Mouse (Mus musculus): ENCODE data around the gene Camk2b. TPM values are rescaled to one million over a fixed set of nuclear protein-coding genes. Genes with fewer than 3 reads are reported as not detected.
"Not testable (repeated sequence)": the region's sequence is repeated elsewhere in the genome, so short reads cannot be mapped to it uniquely, and the experiment has no call there.

The Camk2b gene
- polyA plus RNA-seq, 1 experiment from 2014 or later = 119 TPM

DNA sequence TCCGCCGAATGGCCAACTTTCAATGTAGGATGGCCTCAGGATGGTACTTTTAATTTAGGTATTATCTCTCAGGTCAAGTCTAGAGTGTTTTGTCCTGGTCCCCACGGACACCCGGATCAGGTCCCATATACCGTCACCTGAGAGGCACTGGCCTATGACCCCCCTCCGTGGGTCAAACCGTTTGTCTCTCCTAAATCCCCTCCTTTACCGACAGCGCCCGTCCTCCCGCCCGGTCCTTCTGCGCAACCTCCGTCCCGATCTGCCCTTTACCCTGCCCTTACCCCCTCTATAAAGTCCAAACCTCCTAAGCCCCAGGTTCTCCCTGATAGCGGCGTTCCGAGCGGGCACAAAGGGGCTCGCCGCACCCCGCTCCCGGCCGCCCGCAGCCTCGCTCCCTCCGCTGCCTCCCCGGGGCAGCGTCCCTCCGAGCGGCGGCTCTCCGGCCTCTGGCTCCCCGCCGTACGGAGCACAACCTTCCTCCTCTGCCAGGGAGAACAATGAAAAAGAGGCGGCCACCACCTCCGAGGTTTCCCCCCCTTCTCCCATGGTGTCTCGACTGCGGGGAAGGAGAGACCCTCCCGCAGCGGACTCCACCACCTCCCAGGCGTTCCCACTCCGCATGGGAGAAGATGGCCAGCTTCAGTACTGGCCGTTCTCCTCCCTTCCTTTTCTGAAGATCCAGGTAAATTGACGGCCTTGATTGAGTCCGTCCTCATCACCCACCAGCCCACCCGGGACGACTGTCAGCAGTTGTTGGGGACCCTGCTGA, 59.0 kb downstream of the Camk2b start:
- ATAC-seq (replicated peaks) = peak; percentile 77

DNA sequence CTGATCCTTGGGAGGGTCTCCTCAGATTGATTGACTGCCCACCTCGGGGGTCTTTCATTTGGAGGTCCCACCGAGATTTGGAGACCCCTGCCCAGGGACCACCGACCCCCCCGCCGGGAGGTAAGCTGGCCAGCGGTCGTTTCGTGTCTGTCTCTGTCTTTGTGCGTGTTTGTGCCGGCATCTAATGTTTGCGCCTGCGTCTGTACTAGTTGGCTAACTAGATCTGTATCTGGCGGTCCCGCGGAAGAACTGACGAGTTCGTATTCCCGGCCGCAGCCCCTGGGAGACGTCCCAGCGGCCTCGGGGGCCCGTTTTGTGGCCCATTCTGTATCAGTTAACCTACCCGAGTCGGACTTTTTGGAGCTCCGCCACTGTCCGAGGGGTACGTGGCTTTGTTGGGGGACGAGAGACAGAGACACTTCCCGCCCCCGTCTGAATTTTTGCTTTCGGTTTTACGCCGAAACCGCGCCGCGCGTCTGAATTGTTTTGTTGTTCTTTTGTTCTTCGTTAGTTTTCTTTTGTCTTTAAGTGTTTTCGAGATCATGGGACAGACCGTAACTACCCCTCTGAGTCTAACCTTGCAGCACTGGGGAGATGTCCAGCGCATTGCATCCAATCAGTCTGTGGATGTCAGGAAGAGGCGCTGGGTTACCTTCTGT, 59.7 kb downstream of the Camk2b start:
- Histone ChIP-seq H3K4me3 (peak overlapping the region; percentile 45), H3K9ac (replicated peaks) (0 out of 2 replicates have a peak overlapping the region, but pooled peaks have one; percentile 44), H3K4me2 (replicated peaks) (peak overlapping the region; percentile 49)
- not testable (repeated sequence) for ATAC-seq (replicated peaks); H3K9me3 ChIP-seq; H3K27ac ChIP-seq (replicated peaks); H3K36me3 ChIP-seq; H3K4me1 ChIP-seq; H3K27me3 ChIP-seq
- 11% methylated on average over 43 of the region's 44 CpGs for WGBS

More for the DNA sequence above, 59.0 kb downstream of the Camk2b start:
- H3K4me2 ChIP-seq (replicated peaks) = peak overlapping the region; percentile 49
- WGBS = 7% methylated on average over 26 of the region's 49 CpGs
- not testable (repeated sequence) for H3K27me3 ChIP-seq; H3K27ac ChIP-seq (replicated peaks); H3K36me3 ChIP-seq; H3K9me3 ChIP-seq; H3K4me1 ChIP-seq
- peak overlapping the region; percentile 45 for H3K4me3 ChIP-seq
- H3K9ac ChIP-seq (replicated peaks) = peak overlapping the region; percentile 49

DNA sequence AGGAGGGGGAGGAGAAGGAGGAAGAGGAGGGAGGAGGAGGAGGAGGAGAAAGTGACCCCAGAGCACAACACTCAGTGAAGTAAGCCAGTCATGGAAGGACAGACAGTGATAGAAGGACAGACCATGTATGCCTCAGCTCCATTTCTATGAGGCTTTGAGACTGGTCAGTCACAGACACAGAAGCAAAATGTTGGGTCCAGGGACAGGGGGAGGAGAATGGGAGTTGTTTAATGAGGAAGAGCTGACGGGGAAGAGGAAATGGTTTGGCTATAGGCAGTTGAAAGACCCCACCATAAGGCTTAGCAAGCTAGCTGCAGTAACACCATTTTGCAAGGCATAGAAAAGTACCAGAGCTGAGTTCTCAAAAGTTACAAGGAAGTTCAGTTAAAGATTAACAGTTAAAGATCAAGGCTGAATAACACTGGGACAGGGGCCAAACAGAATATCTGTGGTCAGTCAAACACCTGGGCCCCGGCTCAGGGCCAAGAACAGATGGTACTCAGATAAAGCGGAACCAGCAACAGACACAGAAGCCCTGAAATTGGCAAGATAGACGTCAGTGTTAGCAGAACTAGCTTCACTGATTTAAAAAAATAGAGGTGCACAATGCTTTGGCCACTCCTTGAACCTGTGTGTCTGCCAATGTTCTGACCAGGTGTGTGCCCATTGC, 60.7 kb downstream of the Camk2b start:
- H3K27ac ChIP-seq (replicated peaks); H3K4me3 ChIP-seq; H3K27me3 ChIP-seq; H3K9me3 ChIP-seq; ATAC-seq (replicated peaks); H3K36me3 ChIP-seq; H3K9ac ChIP-seq (replicated peaks); H3K4me2 ChIP-seq (replicated peaks): not testable (repeated sequence)
- WGBS = 41% methylated on average over 1 of the region's 4 CpGs
- H3K4me1 ChIP-seq = peaks cover 13% of the 10 kb centered on the region

DNA sequence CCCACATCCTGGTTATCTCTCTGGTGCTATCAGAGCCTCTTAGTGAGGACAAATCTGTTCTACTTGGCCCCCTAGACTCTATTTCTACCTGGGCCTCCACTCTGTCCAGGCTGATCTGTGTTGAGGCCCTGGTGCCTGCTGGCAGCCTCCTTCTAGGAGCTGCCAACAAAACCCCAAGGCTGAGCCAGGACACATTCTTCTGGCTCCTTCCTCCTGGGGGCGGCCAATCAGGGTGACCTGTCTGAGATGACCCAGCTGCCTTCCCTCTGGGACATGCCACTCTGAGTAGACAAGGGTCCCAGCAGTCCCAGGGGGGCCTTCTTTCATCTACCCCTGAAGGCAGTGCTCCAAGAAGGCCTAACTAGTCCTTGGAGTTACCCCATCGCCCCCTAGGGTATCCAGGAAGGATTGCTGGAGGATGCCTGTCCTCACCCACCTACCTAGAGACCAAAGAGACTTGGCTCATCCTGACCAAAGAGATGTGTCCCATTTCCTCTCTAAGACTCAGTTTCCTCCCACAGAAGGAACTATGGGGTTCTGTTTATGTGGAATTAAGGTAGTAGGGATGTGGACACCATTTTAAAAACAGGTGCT, 63.0 kb downstream of the Camk2b start:
- Histone ChIP-seq H3K4me1 (peaks cover 23% of the 10 kb centered on the region), H3K4me3 (no peak overlapping the region), H3K27me3 (no peaks in the 10 kb centered on the region), H3K9me3 (no peaks in the 10 kb centered on the region), H3K9ac (replicated peaks) (no peak overlapping the region), H3K27ac (replicated peaks) (no peak overlapping the region), H3K36me3 (no peaks in the 10 kb centered on the region), H3K4me2 (replicated peaks) (no peak overlapping the region)
- ATAC-seq (replicated peaks) = no peak
- 44% methylated on average over 2 of the region's 2 CpGs for whole genome bisulfite sequencing

DNA sequence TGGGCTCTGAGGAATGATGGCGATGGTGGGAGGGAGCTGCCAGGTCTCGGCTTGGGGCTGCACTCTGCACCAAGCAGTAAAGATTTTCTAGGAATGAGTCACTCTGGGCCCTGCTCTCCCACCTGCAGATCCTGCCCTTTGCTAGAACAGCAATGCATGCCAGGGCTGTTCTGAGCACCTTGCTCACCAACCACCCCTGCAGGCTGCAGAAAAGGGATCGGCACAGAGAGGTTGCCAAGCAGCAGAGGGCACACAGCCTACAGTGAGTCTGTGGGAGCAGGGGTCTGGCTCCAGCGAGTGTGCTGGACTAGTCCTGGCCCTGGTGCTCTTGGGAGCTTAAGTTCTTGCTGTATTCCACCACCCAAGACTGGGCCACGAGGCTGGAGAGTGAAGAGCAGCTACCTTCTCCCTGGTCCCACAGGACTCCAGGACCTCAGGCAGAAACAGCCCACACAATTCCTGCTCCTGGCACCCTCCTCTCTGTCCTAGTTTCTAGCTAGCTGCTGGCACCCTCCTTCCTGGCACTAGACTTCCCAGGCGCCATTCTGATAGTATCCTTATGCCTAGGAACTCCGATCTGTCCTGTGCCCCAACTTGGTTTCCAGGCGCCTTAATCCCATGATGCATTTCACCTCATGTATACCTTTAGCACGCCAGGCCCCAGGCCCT, 64.0 kb downstream of the Camk2b start:
- Histone ChIP-seq H3K4me2 (replicated peaks) (no peak overlapping the region), H3K36me3 (no peaks in the 10 kb centered on the region)

DNA sequence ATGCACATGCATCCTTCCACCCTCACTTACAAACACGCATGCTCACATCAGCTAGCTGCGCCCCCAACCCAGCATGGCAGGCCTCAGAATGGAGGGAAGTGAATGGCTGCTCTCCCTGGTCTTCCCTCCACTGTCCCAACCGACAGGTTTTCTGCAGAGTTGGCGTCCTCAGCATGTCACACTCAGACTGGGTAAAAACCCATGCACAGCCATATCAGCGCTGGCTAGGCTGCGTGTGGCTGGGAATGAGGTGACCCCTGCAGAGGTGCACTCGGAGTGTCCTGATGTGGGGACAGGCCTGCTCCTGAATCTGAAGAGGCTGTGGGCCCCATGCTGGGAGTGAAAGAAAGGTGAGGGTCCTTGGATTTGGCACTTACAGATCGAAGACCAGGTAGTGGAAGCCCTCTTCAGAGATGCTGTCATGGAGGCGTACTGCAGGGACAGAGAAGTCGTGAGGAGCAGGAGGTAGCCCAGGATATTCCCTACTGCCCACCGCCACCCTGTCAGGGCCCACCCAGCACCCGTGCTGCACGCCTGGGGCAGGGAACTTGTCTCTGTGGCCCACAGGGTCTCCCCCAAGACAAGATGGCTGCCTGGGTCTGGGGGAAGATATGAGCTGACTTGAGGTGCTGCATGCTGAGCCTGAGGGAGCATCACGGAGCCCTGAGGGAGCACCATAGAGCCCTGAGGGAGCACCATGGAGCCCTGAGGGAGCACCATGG, 65.0 kb downstream of the Camk2b start:
- no peak; the same call in 1 of the 2 replicates for ATAC-seq (replicated peaks)
- Histone ChIP-seq H3K27me3 (no peaks in the 10 kb centered on the region), H3K4me1 (peaks cover 23% of the 10 kb centered on the region), H3K4me2 (replicated peaks) (no peak overlapping the region), H3K9ac (replicated peaks) (0 out of 2 replicates have a peak overlapping the region, but pooled peaks have one; percentile 26), H3K27ac (replicated peaks) (peak overlapping the region; percentile 83), H3K9me3 (no peaks in the 10 kb centered on the region), H3K36me3 (no peaks in the 10 kb centered on the region), H3K4me3 (no peak overlapping the region)
- WGBS = 74% methylated on average over 14 of the region's 14 CpGs

More for the DNA sequence above, 64.0 kb downstream of the Camk2b start:
- no peak overlapping the region for H3K9ac ChIP-seq (replicated peaks)
- 78% methylated on average over 9 of the region's 9 CpGs for WGBS
- no peaks in the 10 kb centered on the region for H3K27me3 ChIP-seq
- no peak overlapping the region for H3K4me3 ChIP-seq
- no peaks in the 10 kb centered on the region for H3K9me3 ChIP-seq
- H3K4me1 ChIP-seq = peaks cover 23% of the 10 kb centered on the region
- no peak overlapping the region; the same call in 1 of the 2 replicates for H3K27ac ChIP-seq (replicated peaks)
- no peak for ATAC-seq (replicated peaks)

DNA sequence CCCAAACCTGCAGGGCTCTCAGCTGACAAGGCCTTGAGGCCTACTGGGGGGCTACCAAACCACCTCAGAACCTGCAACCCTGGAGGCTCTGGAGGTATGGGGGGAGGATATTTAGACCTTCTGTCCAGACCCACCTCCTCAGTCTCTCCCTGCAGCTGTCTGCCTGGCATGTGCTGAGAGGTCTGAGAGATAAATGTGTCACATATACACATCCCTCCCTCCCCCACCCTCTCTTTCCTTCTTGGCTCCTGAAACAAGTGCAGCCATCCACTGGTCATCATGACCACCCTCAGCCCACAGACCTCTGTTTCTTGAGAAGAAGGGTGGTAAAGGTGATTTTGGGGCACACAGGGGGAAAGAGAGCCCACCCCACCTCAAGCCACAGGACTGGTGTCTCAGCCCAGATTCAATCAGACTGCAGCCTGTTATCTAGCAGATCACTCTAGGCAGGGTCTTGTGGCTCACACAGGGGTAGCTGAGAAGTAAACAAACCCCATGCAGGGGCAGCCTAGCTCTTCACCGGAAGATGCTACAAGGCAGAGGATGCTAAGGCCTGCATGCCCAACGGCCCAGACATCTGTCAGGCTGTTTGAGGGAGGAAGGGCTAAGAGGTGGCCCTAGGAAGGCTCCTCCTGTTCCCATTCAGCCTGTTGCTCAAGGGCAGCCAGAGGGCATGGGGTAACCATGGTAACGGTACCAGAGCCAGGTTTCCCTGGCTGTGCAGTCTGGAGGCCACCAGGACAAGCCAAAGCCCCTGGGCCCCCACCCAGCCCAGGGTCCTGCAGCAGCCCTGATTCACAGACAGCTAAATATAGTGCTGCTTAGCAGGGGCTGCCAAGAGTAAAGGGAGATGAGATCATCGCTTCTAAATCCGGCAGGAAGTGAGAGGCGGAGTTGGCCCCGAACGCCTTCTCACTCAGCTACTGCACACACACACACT, 66.1 kb downstream of the Camk2b start:
- peak; percentile 91 for ATAC-seq (replicated peaks)
- H3K27ac ChIP-seq (replicated peaks) = peak overlapping the region; percentile 83
- WGBS = 4% methylated on average over 8 of the region's 8 CpGs

DNA sequence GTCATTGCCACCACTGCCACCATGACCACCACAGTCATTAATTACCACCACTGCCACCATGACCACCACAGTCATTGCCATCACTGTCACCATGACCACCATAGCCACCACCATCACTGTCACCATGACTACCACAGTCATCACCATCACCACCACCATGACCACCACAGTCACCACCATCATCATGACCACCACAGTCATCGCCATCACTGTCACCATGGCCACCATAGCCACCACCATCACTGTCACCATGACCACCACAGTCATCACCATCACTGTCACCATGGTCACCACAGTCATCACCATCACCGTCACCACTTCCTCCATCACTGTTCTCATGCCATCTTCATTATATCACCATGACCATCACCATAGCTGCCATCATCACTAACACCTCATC, 67.7 kb downstream of the Camk2b start:
- no peak overlapping the region for H3K4me3 ChIP-seq
- ATAC-seq (replicated peaks) = no peak
- H3K9ac ChIP-seq (replicated peaks) = no peak overlapping the region
- H3K9me3 ChIP-seq = no peaks in the 10 kb centered on the region
- H3K4me1 ChIP-seq = peaks cover 23% of the 10 kb centered on the region
- H3K27ac ChIP-seq (replicated peaks) = no peak overlapping the region
- WGBS = 97% methylated on average over 2 of the region's 2 CpGs
- H3K36me3 ChIP-seq = 0 out of 2 replicates have a peak, but pooled peaks cover 2% of the 10 kb centered on the region
- no peaks in the 10 kb centered on the region for H3K27me3 ChIP-seq
- H3K4me2 ChIP-seq (replicated peaks) = no peak overlapping the region

More for the DNA sequence above, 66.1 kb downstream of the Camk2b start:
- no peak overlapping the region for H3K4me3 ChIP-seq
- no peaks in the 10 kb centered on the region for H3K27me3 ChIP-seq
- peak overlapping the region; percentile 2; the same call in 1 of the 2 replicates for H3K4me2 ChIP-seq (replicated peaks)
- H3K4me1 ChIP-seq = peaks cover 23% of the 10 kb centered on the region
- H3K9me3 ChIP-seq = no peaks in the 10 kb centered on the region
- 0 out of 2 replicates have a peak, but pooled peaks cover 2% of the 10 kb centered on the region for H3K36me3 ChIP-seq
- H3K9ac ChIP-seq (replicated peaks) = no peak overlapping the region

DNA sequence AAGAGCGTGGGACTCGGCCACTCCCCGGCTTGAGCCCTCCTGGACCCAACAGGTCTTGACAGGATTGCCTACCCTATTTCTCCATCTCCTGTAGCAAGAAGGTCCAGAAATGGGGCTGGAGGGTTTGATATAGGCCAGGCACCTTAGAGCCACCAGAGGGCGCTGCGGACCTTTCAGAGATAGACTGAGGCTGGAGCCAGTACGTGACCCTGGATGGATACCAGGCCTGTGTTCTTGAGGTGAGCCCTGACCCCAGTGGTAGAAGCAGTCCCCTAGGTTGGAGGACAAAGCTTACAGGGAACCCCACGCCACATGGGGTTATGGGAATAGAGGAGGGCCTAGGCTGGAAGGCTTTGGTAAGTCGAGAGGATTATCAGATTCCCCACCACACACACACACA, 70.2 kb downstream of the Camk2b start:
- Histone ChIP-seq H3K9ac (replicated peaks) (no peak overlapping the region), H3K4me3 (no peak overlapping the region), H3K9me3 (no peaks in the 10 kb centered on the region), H3K4me2 (replicated peaks) (no peak overlapping the region), H3K27ac (replicated peaks) (no peak overlapping the region), H3K36me3 (peaks cover 2% of the 10 kb centered on the region; the same call in 1 of the 2 replicates), H3K4me1 (peaks cover 16% of the 10 kb centered on the region), H3K27me3 (no peaks in the 10 kb centered on the region)
- 13% methylated on average over 8 of the region's 8 CpGs for WGBS
- ATAC-seq (replicated peaks) = peak; percentile 30; the same call in 1 of the 2 replicates

DNA sequence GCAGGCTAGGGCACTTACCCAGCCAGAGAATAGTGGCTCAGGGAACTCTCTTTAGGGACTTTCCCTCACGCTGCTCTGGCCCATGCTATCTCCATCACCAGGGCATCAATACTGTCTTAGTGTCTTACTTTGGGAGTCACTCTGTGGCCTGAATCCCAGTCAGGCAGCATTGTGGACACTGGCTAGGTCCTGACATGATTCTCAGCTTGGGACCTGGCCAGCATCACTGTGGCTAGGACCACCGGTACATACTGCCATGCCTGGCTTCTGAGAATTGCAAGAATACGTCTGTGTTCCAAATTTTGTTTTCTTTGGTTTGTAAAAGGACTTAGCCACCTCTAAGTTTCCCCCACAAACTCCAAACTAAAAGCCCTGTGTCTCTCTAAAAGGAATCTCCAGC, 71.3 kb downstream of the Camk2b start:
- 76% methylated on average over 3 of the region's 3 CpGs for WGBS
- H3K9ac ChIP-seq (replicated peaks) = no peak overlapping the region
- no peak for ATAC-seq (replicated peaks)

More for the DNA sequence above, 71.3 kb downstream of the Camk2b start:
- Histone ChIP-seq H3K4me3 (no peak overlapping the region), H3K36me3 (peaks cover 2% of the 10 kb centered on the region; the same call in 1 of the 2 replicates), H3K4me2 (replicated peaks) (no peak overlapping the region), H3K27ac (replicated peaks) (no peak overlapping the region), H3K4me1 (peaks cover 4% of the 10 kb centered on the region), H3K9me3 (no peaks in the 10 kb centered on the region), H3K27me3 (no peaks in the 10 kb centered on the region)
